Mouse (Mus musculus) neural tube, embryonic 12.5 days (tissue): Measurements from ENCODE around the gene Ms4a3. TPM values are rescaled to one million over a fixed set of nuclear protein-coding genes. Genes with fewer than 3 reads are reported as not detected.
A peak's percentile ranks its signal among the peaks of the same experiment; 100 is the strongest.

ENCODE experiments used
- ATAC-seq: fragments of 200-750 bp; cut with Nextera tagmentation; 2 replicates; pipeline ENCODE4 v1.8.0; 2017; ENCODE audit warnings: low read depth, mild to moderate bottlenecking, moderate TSS enrichment, moderate library complexity; ENCODE audit not compliant: low FRiP score
- H3K27ac ChIP-seq: fragments of 300-500 bp; sonication (generic); 2 replicates; pipeline ENCODE4 v1.5.1; 2016
- H3K27me3 ChIP-seq: fragments of 300-500 bp; sonication (generic); replicated peaks from 2 replicates; pipeline ENCODE4 v1.6.1; 2016; ENCODE audit warnings: mild to moderate bottlenecking
- H3K36me3 ChIP-seq: fragments of 300-500 bp; sonication (generic); 2 replicates; pipeline ENCODE4 v1.6.1; 2016; ENCODE audit warnings: mild to moderate bottlenecking
- H3K4me1 ChIP-seq: fragments of 300-500 bp; sonication (generic); 2 replicates; pipeline ENCODE4 v1.6.1; 2016
- H3K4me2 ChIP-seq: fragments of 300-500 bp; sonication (generic); replicated peaks from 2 replicates; pipeline ENCODE4 v1.6.1; 2016; ENCODE audit warnings: mild to moderate bottlenecking
- H3K4me3 ChIP-seq: fragments of 300-500 bp; sonication (generic); 2 replicates; pipeline ENCODE4 v1.5.1; 2016
- H3K9ac ChIP-seq: fragments of 300-500 bp; sonication (generic); 2 replicates; pipeline ENCODE4 v1.6.1; 2016; ENCODE audit warnings: mild to moderate bottlenecking
- H3K9me3 ChIP-seq: fragments of 300-500 bp; sonication (generic); 2 replicates; pipeline ENCODE4 v1.6.1; 2016; ENCODE audit warnings: mild to moderate bottlenecking
- WGBS: fragments of 180-500 bp; shearing (Covaris S2); methylation state at CpG from one replicate; pipeline ENCODE4 v1.1.7; 2016; 5-methylcytosine and 5-hydroxymethylcytosine counted together
- polyA plus RNA-seq: library from polyadenylated mRNA; unstranded; fragments of >200 nt; fragmentation: Nextera tagmentation; extraction: Ambion mirVana; gene quantifications from 2 replicates; pipeline ENCODE4 v1.2.1, GENCODE M21; 2016

Ms4a3 gene
- polyA plus RNA-seq, 1 experiment from 2014 or later, result not detected

DNA sequence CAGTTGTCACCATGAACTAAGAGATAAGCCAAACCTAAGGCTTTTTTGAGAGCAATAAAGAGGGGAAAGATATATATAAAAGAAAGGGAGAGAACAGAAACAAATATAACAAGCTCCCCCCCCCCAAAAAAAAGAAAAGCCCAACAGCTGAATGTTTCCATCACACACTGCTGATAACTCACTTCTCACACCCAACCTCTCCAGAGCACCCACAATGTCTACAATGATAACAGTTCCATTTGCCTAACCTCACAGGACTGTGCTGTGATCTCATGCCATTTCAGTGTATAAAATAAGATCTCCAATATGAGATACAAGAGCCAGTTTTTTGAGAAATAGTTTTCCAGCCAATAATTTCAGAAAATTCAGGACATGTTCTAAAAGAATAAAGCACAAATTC, 22.7 kb downstream of the Ms4a3 start:
- no peaks in the 10 kb centered on the region for H3K4me1 ChIP-seq
- no peaks in the 10 kb centered on the region for H3K9me3 ChIP-seq
- H3K27ac ChIP-seq, result no peak overlapping the region
- H3K9ac ChIP-seq, result no peak overlapping the region
- H3K4me2 ChIP-seq, result no peak overlapping the region
- no peak overlapping the region for H3K4me3 ChIP-seq
- no peak for ATAC-seq
- H3K27me3 ChIP-seq, result no peaks in the 10 kb centered on the region
- no peaks in the 10 kb centered on the region for H3K36me3 ChIP-seq

GRCm38 (mm10) chr19:11614805-11615204, 25.8 kb downstream of the Ms4a3 start:
- H3K27me3 ChIP-seq, result no peaks in the 10 kb centered on the region
- H3K9me3 ChIP-seq, result no peaks in the 10 kb centered on the region
- ATAC-seq, result no peak
- H3K36me3 ChIP-seq, result no peaks in the 10 kb centered on the region
- H3K27ac ChIP-seq, result no peak overlapping the region
- no peak overlapping the region for H3K4me2 ChIP-seq
- no peaks in the 10 kb centered on the region for H3K4me1 ChIP-seq
- H3K4me3 ChIP-seq, result no peak overlapping the region
- 68% methylated on average over 2 of the region's 2 CpGs for WGBS
- H3K9ac ChIP-seq, result no peak overlapping the region

DNA sequence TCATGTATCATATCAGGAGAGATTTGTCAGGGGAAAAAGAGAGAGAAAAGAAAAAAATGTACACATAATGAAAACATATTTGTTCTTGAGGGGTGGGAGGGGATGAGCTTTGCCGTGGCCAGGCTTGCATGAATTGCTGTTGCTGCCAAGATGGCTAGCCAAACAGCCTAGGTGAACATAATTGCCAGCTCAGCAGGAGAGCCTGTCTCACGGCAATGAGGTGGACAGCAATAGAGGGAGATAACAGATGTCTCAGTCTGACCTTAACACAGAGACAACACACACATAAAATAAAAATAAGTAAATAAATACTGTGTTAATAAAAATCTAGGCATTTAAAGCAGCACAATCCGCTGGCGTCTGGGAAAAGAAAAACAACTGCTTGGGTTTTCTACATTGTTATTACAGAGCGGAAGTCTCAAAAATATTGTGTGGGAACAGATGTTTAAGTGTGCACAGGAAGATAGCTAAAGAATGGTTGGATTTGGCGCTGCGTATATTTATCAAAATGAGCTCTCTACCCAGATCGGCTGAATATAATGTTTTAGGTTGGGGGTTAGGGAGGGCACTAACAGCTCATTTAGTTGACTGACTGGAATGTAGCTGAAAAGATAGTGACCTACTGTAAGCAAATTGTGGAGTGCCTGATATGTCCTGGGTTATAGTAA, 26.7 kb downstream of the Ms4a3 start:
- Histone ChIP-seq H3K4me2 (no peak overlapping the region), H3K27ac (no peak overlapping the region), H3K9me3 (no peaks in the 10 kb centered on the region), H3K4me3 (no peak overlapping the region), H3K9ac (no peak overlapping the region), H3K36me3 (no peaks in the 10 kb centered on the region), H3K4me1 (no peaks in the 10 kb centered on the region), H3K27me3 (no peaks in the 10 kb centered on the region)
- no peak for ATAC-seq
- WGBS, result 74% methylated on average over 8 of the region's 8 CpGs

GRCm38 (mm10) chr19:11613084-11613483, 27.6 kb downstream of the Ms4a3 start:
- no peak overlapping the region for H3K9ac ChIP-seq
- no peaks in the 10 kb centered on the region for H3K36me3 ChIP-seq
- no peaks in the 10 kb centered on the region for H3K9me3 ChIP-seq
- no peak overlapping the region for H3K4me2 ChIP-seq
- no peak overlapping the region for H3K4me3 ChIP-seq
- no peaks in the 10 kb centered on the region for H3K27me3 ChIP-seq
- H3K4me1 ChIP-seq, result no peaks in the 10 kb centered on the region
- H3K27ac ChIP-seq, result no peak overlapping the region
- no peak for ATAC-seq
- 94% methylated on average over 1 of the region's 1 CpGs for WGBS

DNA sequence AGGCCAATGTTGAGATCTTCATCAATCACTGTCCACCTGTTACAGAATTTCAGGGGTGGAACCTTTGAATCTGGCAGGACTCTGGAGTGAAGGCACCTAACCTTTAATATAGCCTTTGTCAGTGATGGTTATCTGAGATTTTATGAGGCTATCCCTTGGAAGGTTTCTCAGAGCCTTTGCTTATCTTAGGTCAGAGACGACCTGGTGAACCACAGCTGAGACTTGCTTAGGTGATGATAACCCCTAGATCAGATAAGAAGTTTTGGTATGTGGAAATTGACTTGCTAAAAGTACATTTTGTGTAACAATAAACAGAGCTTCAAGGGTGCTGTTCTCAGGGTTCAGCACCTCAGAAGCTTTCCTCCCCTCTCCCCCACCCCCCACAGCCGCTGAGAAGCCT, 28.4 kb downstream of the Ms4a3 start:
- ATAC-seq, result no peak
- no peak overlapping the region for H3K4me2 ChIP-seq
- no peaks in the 10 kb centered on the region for H3K36me3 ChIP-seq
- H3K9ac ChIP-seq, result no peak overlapping the region
- 73% methylated on average over 2 of the region's 2 CpGs for WGBS
- no peaks in the 10 kb centered on the region for H3K4me1 ChIP-seq
- no peak overlapping the region for H3K27ac ChIP-seq
- H3K27me3 ChIP-seq, result no peaks in the 10 kb centered on the region
- H3K4me3 ChIP-seq, result no peak overlapping the region
- no peaks in the 10 kb centered on the region for H3K9me3 ChIP-seq

DNA sequence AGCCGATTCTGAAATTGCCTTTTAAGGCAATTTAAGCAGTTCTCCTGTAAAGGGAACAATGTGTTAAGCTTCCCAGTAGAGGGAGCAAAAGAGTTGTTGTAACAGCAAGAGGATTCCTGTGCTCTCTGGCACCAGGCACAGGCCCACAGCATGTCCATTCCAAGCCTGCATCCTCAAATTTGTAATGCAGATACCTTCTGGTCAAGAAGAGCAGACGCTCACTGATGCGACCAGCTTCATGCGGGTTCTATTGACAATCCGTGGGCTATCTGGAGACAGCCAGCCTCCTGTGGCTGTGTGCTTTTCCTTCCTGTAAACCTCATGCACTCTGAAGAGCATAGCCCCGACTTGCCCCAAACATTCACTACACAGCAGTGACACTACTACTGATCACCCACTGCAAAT, 29.1 kb downstream of the Ms4a3 start:
- no peaks in the 10 kb centered on the region for H3K9me3 ChIP-seq
- no peaks in the 10 kb centered on the region for H3K36me3 ChIP-seq
- ATAC-seq, result peak; percentile 69
- H3K4me1 ChIP-seq, result no peaks in the 10 kb centered on the region
- no peak overlapping the region for H3K4me3 ChIP-seq
- WGBS, result 33% methylated on average over 6 of the region's 6 CpGs
- H3K4me2 ChIP-seq, result no peak overlapping the region
- H3K9ac ChIP-seq, result no peak overlapping the region
- H3K27ac ChIP-seq, result no peak overlapping the region
- no peaks in the 10 kb centered on the region for H3K27me3 ChIP-seq

- WGBS, result 23% methylated on average over 1 of the region's 1 CpGs
- Histone ChIP-seq H3K4me3 (no peak overlapping the region), H3K9me3 (no peaks in the 10 kb centered on the region), H3K27me3 (no peaks in the 10 kb centered on the region), H3K27ac (no peak overlapping the region), H3K36me3 (no peaks in the 10 kb centered on the region), H3K9ac (no peak overlapping the region), H3K4me1 (no peaks in the 10 kb centered on the region), H3K4me2 (no peak overlapping the region)
- ATAC-seq, result no peak
Measured at GRCm38 (mm10) chr19:11608172-11608571, 32.5 kb downstream of the Ms4a3 start.

DNA sequence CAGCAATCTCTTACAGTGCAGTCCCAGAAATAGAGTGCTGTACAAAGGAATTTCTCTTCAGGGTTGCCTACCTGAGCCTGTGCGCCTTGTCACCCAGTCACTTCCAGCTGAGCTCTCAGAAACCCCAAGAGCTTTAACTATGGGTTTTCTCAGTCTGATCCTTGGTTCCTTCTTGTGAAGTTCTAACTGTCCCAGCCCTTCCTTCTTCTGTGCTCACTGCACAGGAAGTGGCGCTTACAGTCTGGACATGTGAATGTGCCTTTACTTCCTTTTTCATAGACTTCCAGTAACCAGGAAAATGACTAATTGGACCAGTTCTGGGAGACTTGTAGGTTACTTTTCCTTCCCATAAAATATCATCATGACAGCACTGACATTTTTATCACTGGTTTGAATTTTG, 36.0 kb downstream of the Ms4a3 start, which contains the start of gene Ms4a6d:
Gene Ms4a6d (minus strand): TSS at position 247 of the 400 bp plus-strand sequence.
- ATAC-seq, result no peak
- Histone ChIP-seq H3K4me1 (no peaks in the 10 kb centered on the region), H3K27me3 (no peaks in the 10 kb centered on the region), H3K27ac (no peak within 1 kb of the TSS), H3K4me3 (no peak within 1 kb of the TSS), H3K9ac (no peak within 1 kb of the TSS), H3K9me3 (no peaks in the 10 kb centered on the region), H3K36me3 (no peaks in the 10 kb centered on the region), H3K4me2 (no peak within 1 kb of the TSS)
- WGBS, result 92% methylated on average over 2 of the region's 2 CpGs

GRCm38 (mm10) chr19:11602026-11602425, 38.6 kb downstream of the Ms4a3 start:
- ATAC-seq, result no peak
- no peaks in the 10 kb centered on the region for H3K36me3 ChIP-seq
- no peak overlapping the region for H3K9ac ChIP-seq
- H3K27ac ChIP-seq, result no peak overlapping the region
- H3K9me3 ChIP-seq, result no peaks in the 10 kb centered on the region
- no peak overlapping the region for H3K4me2 ChIP-seq
- H3K4me1 ChIP-seq, result no peaks in the 10 kb centered on the region
- H3K4me3 ChIP-seq, result no peak overlapping the region
- no peaks in the 10 kb centered on the region for H3K27me3 ChIP-seq
- 94% methylated on average over 2 of the region's 2 CpGs for WGBS

- no peak for ATAC-seq
- Histone ChIP-seq H3K9me3 (no peaks in the 10 kb centered on the region), H3K36me3 (no peaks in the 10 kb centered on the region), H3K27me3 (no peaks in the 10 kb centered on the region), H3K9ac (no peak overlapping the region), H3K4me1 (no peaks in the 10 kb centered on the region), H3K27ac (no peak overlapping the region), H3K4me3 (no peak overlapping the region), H3K4me2 (no peak overlapping the region)
- 94% methylated on average over 3 of the region's 3 CpGs for WGBS
Measured at GRCm38 (mm10) chr19:11601349-11601748, 39.3 kb downstream of the Ms4a3 start.

DNA sequence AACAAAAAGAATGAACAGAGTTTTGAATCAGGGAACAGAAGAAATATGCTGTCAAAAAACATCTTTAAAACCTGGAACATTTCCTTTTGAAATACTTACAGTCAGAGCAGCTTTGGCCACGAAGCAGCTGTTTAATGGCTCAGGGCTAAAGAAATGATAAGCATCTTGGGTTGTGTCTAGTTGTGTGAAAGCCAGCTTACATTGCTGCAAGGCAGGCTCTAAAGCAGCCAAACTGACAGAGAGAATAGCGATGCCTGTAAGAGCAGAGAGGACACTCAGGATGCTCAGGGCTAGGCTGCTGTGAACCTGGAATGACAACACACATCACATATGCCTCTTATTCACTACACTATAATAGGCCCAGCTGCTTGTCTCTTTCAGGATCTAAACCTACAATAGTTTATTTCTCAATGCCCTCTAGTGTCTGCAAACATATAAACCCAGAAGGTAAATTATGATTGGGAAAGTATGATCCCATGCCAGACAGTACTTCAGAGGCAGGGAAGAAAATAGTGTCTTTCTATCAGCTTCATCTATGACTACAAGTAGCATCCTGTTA, 50.7 kb downstream of the Ms4a3 start:
- Histone ChIP-seq H3K9me3 (no peaks in the 10 kb centered on the region), H3K4me1 (no peaks in the 10 kb centered on the region), H3K4me2 (no peak overlapping the region), H3K27me3 (no peaks in the 10 kb centered on the region), H3K4me3 (no peak overlapping the region), H3K9ac (no peak overlapping the region), H3K36me3 (no peaks in the 10 kb centered on the region), H3K27ac (no peak overlapping the region)
- WGBS, result 83% methylated on average over 2 of the region's 2 CpGs
- ATAC-seq, result no peak

DNA sequence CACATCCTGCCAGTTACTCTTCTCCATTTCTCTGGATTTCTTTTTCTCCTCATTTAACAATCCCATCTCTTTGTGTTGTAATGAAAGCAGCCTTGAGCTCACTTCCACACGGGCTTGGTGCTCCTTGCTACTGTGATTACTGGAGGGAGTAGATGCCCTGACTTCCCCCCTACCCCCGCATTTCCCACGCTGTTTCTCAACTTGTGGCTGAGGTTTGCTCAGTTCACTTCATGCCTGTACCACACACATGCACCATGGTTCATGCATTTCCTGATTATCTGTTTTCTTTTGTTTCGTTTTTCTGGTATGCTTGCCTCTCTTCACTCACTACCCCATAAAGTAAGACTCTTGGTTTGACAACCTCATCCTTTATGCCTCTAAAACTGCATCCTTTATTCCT, 51.4 kb downstream of the Ms4a3 start:
- Histone ChIP-seq H3K4me1 (no peaks in the 10 kb centered on the region), H3K4me3 (no peak overlapping the region), H3K27me3 (no peaks in the 10 kb centered on the region), H3K9me3 (no peaks in the 10 kb centered on the region), H3K4me2 (no peak overlapping the region), H3K9ac (no peak overlapping the region), H3K36me3 (no peaks in the 10 kb centered on the region), H3K27ac (no peak overlapping the region)
- ATAC-seq, result no peak
- 78% methylated on average over 4 of the region's 4 CpGs for WGBS
